Mouse (Mus musculus) cerebellum, adult 2 months (tissue): ENCODE measurements around the gene Mex3d.

Source experiments
- CTCF ChIP-seq: fragments of 200-500 bp; IDR thresholded peaks from 2 replicates; pipeline ENCODE4 v1.5.1; 2011; ENCODE audit warnings: low read depth, mild to moderate bottlenecking, control low read depth, low read length, moderate library complexity, borderline replicate concordance; ENCODE audit not compliant: insufficient read depth
- POLR2A ChIP-seq: fragments of 200-500 bp; IDR thresholded peaks from 2 replicates; pipeline ENCODE4 v1.6.1; 2011; ENCODE audit warnings: low read length, control low read depth, borderline replicate concordance; ENCODE audit not compliant: insufficient read depth

DNA sequence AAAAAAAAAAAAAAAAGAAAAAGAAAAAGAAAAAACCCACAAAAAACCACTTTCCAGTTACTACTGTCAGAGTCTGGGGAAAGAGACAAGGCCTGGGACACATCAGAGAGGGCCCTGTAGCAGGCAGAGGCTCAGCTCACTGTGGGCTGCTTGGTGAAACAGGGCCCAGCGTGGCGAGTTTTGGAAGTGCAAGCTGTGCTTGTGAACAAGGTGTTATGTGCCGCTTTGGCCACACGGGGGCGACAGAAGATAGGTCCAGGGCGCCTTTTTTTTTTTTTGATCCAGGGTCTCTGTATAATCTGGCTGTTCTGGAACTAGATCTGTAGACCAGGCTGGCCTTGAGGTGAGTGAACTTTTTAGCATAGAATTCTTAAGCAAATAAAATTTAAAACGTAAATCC is 11.3 kb downstream of the Mex3d start:
- no peak for TF ChIP-seq POLR2A
- peak; percentile 96 for TF ChIP-seq CTCF
